Mouse (Mus musculus) CH12.LX (cell line): ENCODE measurements around the gene Cdh7. TPM values are rescaled to one million over a fixed set of nuclear protein-coding genes. Genes with fewer than 3 reads are reported as not detected.

Source experiments
- DNase-seq: peaks from one replicate; pipeline ENCODE4 v3.0.0-alpha.2; 2013; ENCODE audit errors: extremely low read depth
- H3K27ac ChIP-seq: 2 replicates; pipeline ENCODE4 v1.5.1; 2012; ENCODE audit warnings: low read depth, mild to moderate bottlenecking, control low read depth, moderate library complexity; ENCODE audit not compliant: insufficient read depth
- H3K27me3 ChIP-seq: replicated peaks from 2 replicates; pipeline ENCODE3; 2012; ENCODE audit warnings: inconsistent platforms
- H3K36me3 ChIP-seq, 2 experiments: replicated peaks in 1 of 2; 2 replicates each; pipeline versions ENCODE3 to v1.6.1; 2012; ENCODE audit warnings: inconsistent platforms in 1 of 2, low read length in 1 of 2, mild to moderate bottlenecking in 1 of 2, mixed read lengths in 1 of 2, moderate library complexity in 1 of 2; ENCODE audit not compliant: control insufficient read depth in 1 of 2, insufficient read depth in 1 of 2
- H3K4me1 ChIP-seq, 2 experiments: 2 replicates each; pipeline ENCODE4 v1.6.1; 2012; ENCODE audit warnings: inconsistent platforms in 1 of 2, moderate library complexity in 1 of 2; ENCODE audit not compliant: insufficient read depth in 2 of 2, control insufficient read depth in 1 of 2
- H3K4me2 ChIP-seq: 2 replicates; pipeline ENCODE4 v1.6.1; 2012; ENCODE audit warnings: low read depth, mild to moderate bottlenecking, control low read depth; ENCODE audit not compliant: poor library complexity, insufficient read depth, severe bottlenecking
- H3K4me3 ChIP-seq, 3 experiments: fragments of 150-350 bp in 1 of 3; sonication (generic) in 1 of 3; replicated peaks in 1 of 3; 2 replicates each; pipeline versions ENCODE3 to v1.5.1; 2011 to 2012; ENCODE audit warnings: low read depth in 2 of 3, low read length in 2 of 3, mild to moderate bottlenecking in 2 of 3, moderate library complexity in 2 of 3, control low read depth in 1 of 3, improper control_type of control experiment in 1 of 3, inconsistent platforms in 1 of 3, mixed read lengths in 1 of 3; ENCODE audit not compliant: poor library complexity in 1 of 3
- H3K79me2 ChIP-seq: replicated peaks from 2 replicates; pipeline ENCODE4 v1.6.1; 2012; ENCODE audit warnings: mild to moderate bottlenecking, moderate library complexity; ENCODE audit not compliant: control insufficient read depth, poor library complexity, insufficient read depth, severe bottlenecking; ENCODE audit errors: extremely low read depth
- H3K9ac ChIP-seq: 2 replicates; pipeline ENCODE4 v1.6.1; 2012; ENCODE audit warnings: low read depth, mild to moderate bottlenecking, control low read depth, moderate library complexity; ENCODE audit not compliant: insufficient read depth
- H3K9me3 ChIP-seq: replicated peaks from 2 replicates; pipeline ENCODE3; 2012; ENCODE audit warnings: low read length, inconsistent platforms, mixed read lengths
- CHD1 ChIP-seq: IDR thresholded peaks from 2 replicates; pipeline ENCODE4 v1.6.1; 2012; ENCODE audit warnings: low read depth, low read length, improper control_type of control experiment, inconsistent platforms
- CTCF ChIP-seq, 2 experiments: IDR thresholded peaks in 1 of 2; conservative IDR thresholded peaks in 1 of 2; 2 replicates each; pipeline ENCODE4 v1.5.1; 2011 to 2012; ENCODE audit warnings: low read depth in 2 of 2, low read length in 2 of 2, improper control_type of control experiment in 1 of 2, inconsistent platforms in 1 of 2, mild to moderate bottlenecking in 1 of 2, moderate library complexity in 1 of 2
- ELF1 ChIP-seq: IDR thresholded peaks from 2 replicates; pipeline ENCODE4 v1.6.1; 2014; ENCODE audit warnings: low read depth, mild to moderate bottlenecking, inconsistent platforms, low read length, improper control_type of control experiment
- IRF4 ChIP-seq: IDR thresholded peaks from 2 replicates; pipeline ENCODE4 v1.6.1; 2014; ENCODE audit warnings: low read depth, mild to moderate bottlenecking, inconsistent platforms, low read length, improper control_type of control experiment
- JUN ChIP-seq: IDR thresholded peaks from 2 replicates; pipeline ENCODE4 v1.6.1; 2011; ENCODE audit warnings: low read depth, mild to moderate bottlenecking, low read length, improper control_type of control experiment, moderate library complexity; ENCODE audit not compliant: insufficient read depth
- JUND ChIP-seq: conservative IDR thresholded peaks from 2 replicates; pipeline ENCODE4 v1.6.1; 2011; ENCODE audit warnings: low read depth, low read length, improper control_type of control experiment
- MAFK ChIP-seq: IDR thresholded peaks from 2 replicates; pipeline ENCODE4 v1.6.1; 2011; ENCODE audit warnings: low read length, improper control_type of control experiment; ENCODE audit not compliant: insufficient replicate concordance
- MAX ChIP-seq: IDR thresholded peaks from 2 replicates; pipeline ENCODE4 v1.6.1; 2011; ENCODE audit warnings: low read length, improper control_type of control experiment
- MEF2A ChIP-seq: IDR thresholded peaks from 2 replicates; pipeline ENCODE4 v1.6.1; 2014; ENCODE audit warnings: low read depth, mild to moderate bottlenecking, inconsistent platforms, low read length, improper control_type of control experiment, borderline replicate concordance
- NRF1 ChIP-seq: IDR thresholded peaks from 2 replicates; pipeline ENCODE4 v1.6.1; 2014; ENCODE audit warnings: low read depth, mild to moderate bottlenecking, inconsistent platforms, low read length, improper control_type of control experiment, moderate library complexity
- PAX5 ChIP-seq: IDR thresholded peaks from 2 replicates; pipeline ENCODE4 v1.6.1; 2012; ENCODE audit warnings: low read length, inconsistent platforms, mixed read lengths
- POLR2A ChIP-seq: IDR thresholded peaks from 2 replicates; pipeline ENCODE4 v1.6.1; 2011; ENCODE audit warnings: low read depth, mild to moderate bottlenecking, improper control_type of control experiment, low read length
- POLR2AphosphoS2 ChIP-seq: IDR thresholded peaks from 2 replicates; pipeline ENCODE4 v1.6.1; 2011; ENCODE audit warnings: low read depth, low read length, improper control_type of control experiment
- SMC3 ChIP-seq: IDR thresholded peaks from 2 replicates; pipeline ENCODE4 v1.6.1; 2011; ENCODE audit warnings: low read depth, low read length, improper control_type of control experiment
- TBP ChIP-seq: conservative IDR thresholded peaks from 2 replicates; pipeline ENCODE4 v1.6.1; 2011; ENCODE audit warnings: low read depth, low read length, improper control_type of control experiment
- TCF12 ChIP-seq: IDR thresholded peaks from 2 replicates; pipeline ENCODE4 v1.6.1; 2014; ENCODE audit warnings: low read depth, mild to moderate bottlenecking, inconsistent platforms, low read length, improper control_type of control experiment
- UBTF ChIP-seq: IDR thresholded peaks from 2 replicates; pipeline ENCODE4 v1.6.1; 2012; ENCODE audit warnings: low read depth, mild to moderate bottlenecking, inconsistent platforms, low read length, improper control_type of control experiment, moderate library complexity
- USF1 ChIP-seq: IDR thresholded peaks from 2 replicates; pipeline ENCODE4 v1.6.1; 2014; ENCODE audit warnings: low read depth, mild to moderate bottlenecking, inconsistent platforms, low read length, improper control_type of control experiment
- USF2 ChIP-seq: conservative IDR thresholded peaks from 2 replicates; pipeline ENCODE4 v1.6.1; 2011; ENCODE audit warnings: low read depth, low read length, improper control_type of control experiment
- ZC3H11A ChIP-seq: IDR thresholded peaks from 2 replicates; pipeline ENCODE4 v1.6.1; 2012; ENCODE audit warnings: low read depth, mild to moderate bottlenecking, inconsistent platforms, low read length, improper control_type of control experiment
- ZMIZ1 ChIP-seq: IDR thresholded peaks from 2 replicates; pipeline ENCODE4 v1.6.1; 2012; ENCODE audit warnings: low read depth, mild to moderate bottlenecking, inconsistent platforms, low read length, improper control_type of control experiment
- dilution Hi-C: fragments of 300-500 bp; cut with MboI; formaldehyde crosslinking; loops from 2 replicates; pipeline ENCODE4 v1.14.3; 2020; ENCODE audit warnings: low sequenced_read_pairs; ENCODE audit not compliant: extremely low pct_unique_long_range_greater_than_20kb, extremely low pct_ligation_motif_present
- in situ Hi-C: fragments of 300-500 bp; cut with MboI; formaldehyde crosslinking; loops from 3 replicates; pipeline ENCODE4 v1.14.3; 2019; ENCODE audit warnings: low sequenced_read_pairs, low pct_ligation_motif_present, low pct_unique_long_range_greater_than_20kb, mixed read lengths
- polyA plus RNA-seq: library from polyadenylated mRNA; unstranded; fragments of >175 nt; gene quantifications from 2 replicates; pipeline ENCODE4 v1.2.1, GENCODE M21; 2012; ENCODE audit warnings: low read depth; ENCODE audit not compliant: insufficient read length
- total RNA-seq, 2 experiments: library from RNA; depleted of rRNA; stranded (reverse); fragments of 300-350 nt in 1 of 2; fragments of >200 nt in 1 of 2; gene quantifications; 2 replicates each; pipeline ENCODE4 v1.2.3; 2012 to 2014

Cdh7 gene
- total RNA-seq (2012; rRNA removed): not detected in 2 replicates
- not detected in 2 replicates for total RNA-seq (2014; rRNA removed)
- polyA plus RNA-seq: not detected in 2 replicates

GRCm38 (mm10) chr1:109982064-109982808 is at the start of gene Cdh7:
Gene Cdh7 (plus strand): TSS chr1:109982431.
- no peaks in the 10 kb centered on the region for H3K4me1 ChIP-seq
- H3K79me2 ChIP-seq: no peaks in the 10 kb centered on the region
- peaks cover 34% of the 10 kb centered on the region for H3K9me3 ChIP-seq
- H3K9ac ChIP-seq: no peak within 1 kb of the TSS
- no peak for DNase-seq
- H3K4me3 ChIP-seq: no peak within 1 kb of the TSS
- TF ChIP-seq NRF1 (no peak), MAX (no peak), ELF1 (no peak), CTCF (conservative IDR thresholded peaks at IDR 0.05 in 1 of 2, IDR thresholded peaks at IDR 0.05 in 1 of 2; ENCODE audit: low read depth in 2 of 2, low read length in 2 of 2) (no peak), MAFK (no peak), USF2 (no peak), USF1 (no peak), TCF12 (no peak), JUND (no peak), ZC3H11A (no peak), IRF4 (no peak), PAX5 (no peak), TBP (no peak), CHD1 (no peak), SMC3 (no peak), ZMIZ1 (no peak)
- TF ChIP-seq, all 38 proteins: peak for 0
- Histone ChIP-seq H3K36me3 (no peaks in the 10 kb centered on the region), H3K27ac (no peak within 1 kb of the TSS), H3K4me2 (no peak within 1 kb of the TSS), H3K27me3 (no peaks in the 10 kb centered on the region)
- dilution Hi-C loops: no loop called here
- in situ Hi-C loops: no loop called here

DNA sequence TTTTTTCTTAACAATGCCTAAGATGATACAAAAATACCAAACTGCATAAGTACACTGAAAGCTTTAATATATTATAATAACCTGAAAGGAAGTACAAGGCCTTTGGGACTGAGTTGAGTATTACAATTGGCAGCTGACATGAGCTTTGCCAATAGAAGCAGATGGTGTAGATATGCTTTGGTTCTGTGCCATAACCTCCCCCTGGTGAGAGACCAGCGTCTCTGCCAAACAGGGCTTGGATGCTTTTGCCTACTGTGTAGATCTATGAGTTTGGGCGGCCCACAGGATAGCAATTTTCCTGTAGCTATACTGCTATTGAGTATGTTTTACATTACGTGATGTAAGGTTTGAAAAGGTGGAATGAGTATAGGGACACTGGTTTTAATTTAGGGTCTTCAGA is 49.6 kb upstream of the Cdh7 start:
- TF ChIP-seq NRF1 (no peak), POLR2AphosphoS2 (no peak), MEF2A (no peak), JUN (no peak), POLR2A (no peak), ZMIZ1 (no peak), USF1 (no peak), UBTF (no peak), CHD1 (no peak)

More for the DNA sequence above, 49.6 kb upstream of the Cdh7 start:
- Histone ChIP-seq H3K36me3 (no peaks in the 10 kb centered on the region), H3K27ac (no peak overlapping the region), H3K9ac (no peak overlapping the region), H3K27me3 (no peaks in the 10 kb centered on the region), H3K79me2 (no peaks in the 10 kb centered on the region), H3K9me3 (peaks cover 12% of the 10 kb centered on the region), H3K4me1 (no peaks in the 10 kb centered on the region), H3K4me3 (no peak overlapping the region), H3K4me2 (no peak overlapping the region)
- no peak for DNase-seq
- dilution Hi-C loops (no loop called here), in situ Hi-C loops (no loop called here)
